Mouse (Mus musculus): Measurements from ENCODE around the gene Slc43a3.
A peak's percentile ranks its signal among the peaks of the same experiment; 100 is the strongest.
"Not testable (repeated sequence)": the region's sequence is repeated elsewhere in the genome, so short reads cannot be mapped to it uniquely, and the experiment has no call there.

Slc43a3 gene

GRCm38 (mm10) chr2:84936474-84937429 lies at the start of gene Slc43a3:
TSS of gene Slc43a3 (plus strand) at chr2:84936579.
- DNase-seq, result peak; percentile 87

- peak; percentile 33 for DNase-seq
Observed at GRCm38 (mm10) chr2:84886821-84887281, 49.5 kb upstream of the Slc43a3 start.

- peak; percentile 39 for DNase-seq
Observed at GRCm38 (mm10) chr2:84887411-84888271, 48.7 kb upstream of the Slc43a3 start.

GRCm38 (mm10) chr2:84888657-84889315 lies 47.6 kb upstream of the Slc43a3 start:
- peak; percentile 85 for DNase-seq

- DNase-seq, result no peak
Observed at GRCm38 (mm10) chr2:84889316-84890044, 46.9 kb upstream of the Slc43a3 start.

- peak; percentile 87 for DNase-seq
Observed at GRCm38 (mm10) chr2:84890045-84890340, 46.4 kb upstream of the Slc43a3 start.

- no peak for DNase-seq
Observed at GRCm38 (mm10) chr2:84893359-84893758, 43.0 kb upstream of the Slc43a3 start.

GRCm38 (mm10) chr2:84895495-84896198 lies 40.7 kb upstream of the Slc43a3 start:
- DNase-seq, result no peak

- not testable (repeated sequence) for DNase-seq
Observed at GRCm38 (mm10) chr2:84896686-84897085, 39.7 kb upstream of the Slc43a3 start.

GRCm38 (mm10) chr2:84912722-84913121 lies 23.7 kb upstream of the Slc43a3 start:
- no peak for DNase-seq

- DNase-seq, result no peak
Observed at GRCm38 (mm10) chr2:84913881-84914280, 22.5 kb upstream of the Slc43a3 start.

GRCm38 (mm10) chr2:84915330-84915729 lies 21.0 kb upstream of the Slc43a3 start:
- peak; percentile 71 for DNase-seq

GRCm38 (mm10) chr2:84916548-84917320 lies 19.6 kb upstream of the Slc43a3 start:
- DNase-seq, result peak; percentile 66

- no peak for DNase-seq
Observed at GRCm38 (mm10) chr2:84918188-84918587, 18.2 kb upstream of the Slc43a3 start.

- DNase-seq, result no peak
Observed at GRCm38 (mm10) chr2:84919601-84920108, 16.7 kb upstream of the Slc43a3 start.

- DNase-seq, result no peak
Observed at GRCm38 (mm10) chr2:84930186-84930585, 6.2 kb upstream of the Slc43a3 start.

- DNase-seq, result no peak
Observed at GRCm38 (mm10) chr2:84933992-84934648, 2.3 kb upstream of the Slc43a3 start.

GRCm38 (mm10) chr2:84934649-84935007 lies 1.8 kb upstream of the Slc43a3 start:
- DNase-seq, result no peak

- DNase-seq, result no peak
Observed at GRCm38 (mm10) chr2:84935065-84935464, 1.3 kb upstream of the Slc43a3 start.

Measured in lung, postnatal 14 days (tissue).